Mouse (Mus musculus) thymus, postnatal 25 days (tissue): Measurements from ENCODE around the gene Cbx1.
"Not testable (repeated sequence)": the region's sequence is repeated elsewhere in the genome, so short reads cannot be mapped to it uniquely, and the experiment has no call there.

Experiments used
- DNase-seq: peaks from one replicate; pipeline ENCODE4 v3.0.0; 2022

The Cbx1 gene

GRCm38 (mm10) chr11:96775665-96776064, 13.3 kb upstream of the Cbx1 start:
- DNase-seq = no peak

DNA sequence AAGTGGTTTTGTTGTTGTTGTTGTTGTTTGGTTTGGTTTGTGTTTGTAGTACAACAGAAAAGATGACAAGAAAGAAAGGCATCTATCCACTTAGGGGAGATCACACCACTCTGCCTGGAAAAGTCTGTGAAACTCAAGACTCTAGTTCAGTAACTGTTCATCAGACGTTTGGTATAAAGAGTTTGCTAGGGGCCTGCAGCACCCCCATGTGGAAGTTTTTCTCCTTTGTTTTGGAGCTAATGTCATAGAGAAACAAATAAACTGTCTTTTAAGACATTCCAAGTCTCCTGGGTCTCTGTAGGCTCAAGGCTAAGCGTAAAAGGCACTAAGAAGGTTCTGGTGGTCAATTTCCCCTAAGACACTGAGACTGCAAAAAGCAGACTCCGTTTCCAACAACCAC, 12.9 kb upstream of the Cbx1 start:
- DNase-seq = no peak

DNA sequence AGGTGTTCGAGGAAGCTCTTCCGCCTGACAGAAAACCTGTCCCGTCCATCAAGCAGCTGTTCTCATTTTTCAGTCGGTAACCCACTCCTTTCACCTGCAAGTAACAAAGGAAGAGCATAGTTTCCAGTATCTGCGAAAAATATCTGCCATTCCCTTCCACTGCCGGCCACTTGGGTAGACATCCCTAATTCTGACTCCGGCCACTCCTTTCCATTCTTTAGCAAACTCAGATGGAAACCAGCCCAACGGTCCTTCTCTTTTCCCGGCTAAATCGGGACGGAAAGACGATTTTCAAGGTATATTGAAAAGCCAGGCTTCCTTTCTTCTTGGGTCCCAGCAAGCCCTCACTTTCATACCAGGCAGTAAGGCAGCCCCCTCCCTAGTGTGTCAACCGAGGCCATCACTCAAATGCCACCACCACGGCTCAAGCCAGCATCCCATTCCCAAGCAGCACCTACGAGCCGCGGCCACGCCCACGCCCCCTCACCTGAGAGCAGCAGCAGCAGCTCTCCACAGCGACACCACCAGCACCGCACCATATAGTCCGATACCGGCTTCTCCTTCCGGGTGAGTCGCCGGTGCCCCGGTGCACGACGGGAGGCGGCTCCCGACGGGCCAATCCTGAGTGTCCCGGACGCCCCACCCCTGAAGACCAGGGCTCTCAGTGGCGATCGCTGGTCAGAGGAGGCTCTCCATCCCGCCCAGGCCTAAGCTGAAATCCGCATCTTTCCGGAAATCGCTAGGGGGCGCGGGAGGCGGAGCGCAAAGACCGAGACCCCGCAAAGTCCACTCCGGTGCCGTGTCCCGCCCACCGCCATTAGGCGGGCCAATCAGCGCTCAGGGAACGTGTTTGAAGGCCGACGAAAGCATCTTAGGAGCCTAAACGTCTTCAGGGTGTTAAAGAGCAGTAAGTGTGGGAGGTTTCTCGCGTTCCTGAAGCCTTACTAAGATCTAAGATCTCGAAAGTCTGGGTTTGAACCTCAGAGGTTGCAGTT, 11.7 kb upstream of the Cbx1 start, which contains the start of gene Snx11:
Gene Snx11, minus strand, starts transcription at position 592 of the 995 bp plus-strand sequence.
- peak; percentile 98 for DNase-seq

- not testable (repeated sequence) for DNase-seq
Observed at GRCm38 (mm10) chr11:96778061-96778627, 10.8 kb upstream of the Cbx1 start.

DNA sequence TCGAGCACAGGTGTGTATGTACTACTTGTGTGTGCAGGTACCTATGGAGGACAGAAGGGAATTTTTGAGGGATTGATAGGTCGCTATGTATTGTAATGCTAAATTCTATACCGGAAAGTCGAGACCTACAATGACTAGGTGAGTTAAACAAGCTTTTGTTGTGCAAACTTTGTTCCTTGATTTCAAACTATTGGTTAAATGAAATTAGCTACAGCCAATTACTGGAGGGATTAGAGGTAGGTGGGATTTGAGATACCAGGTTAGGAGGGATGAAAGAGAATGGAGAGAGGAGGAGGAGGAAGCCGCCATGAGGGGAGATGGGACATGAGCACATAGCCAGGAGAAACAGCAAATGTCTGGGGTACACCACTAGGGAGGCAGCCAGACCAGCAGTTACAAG, 8.6 kb upstream of the Cbx1 start:
- no peak for DNase-seq

- no peak for DNase-seq
Observed at GRCm38 (mm10) chr11:96781425-96781824, 7.5 kb upstream of the Cbx1 start.

GRCm38 (mm10) chr11:96784847-96785246, 4.1 kb upstream of the Cbx1 start:
- DNase-seq = peak; percentile 79

DNA sequence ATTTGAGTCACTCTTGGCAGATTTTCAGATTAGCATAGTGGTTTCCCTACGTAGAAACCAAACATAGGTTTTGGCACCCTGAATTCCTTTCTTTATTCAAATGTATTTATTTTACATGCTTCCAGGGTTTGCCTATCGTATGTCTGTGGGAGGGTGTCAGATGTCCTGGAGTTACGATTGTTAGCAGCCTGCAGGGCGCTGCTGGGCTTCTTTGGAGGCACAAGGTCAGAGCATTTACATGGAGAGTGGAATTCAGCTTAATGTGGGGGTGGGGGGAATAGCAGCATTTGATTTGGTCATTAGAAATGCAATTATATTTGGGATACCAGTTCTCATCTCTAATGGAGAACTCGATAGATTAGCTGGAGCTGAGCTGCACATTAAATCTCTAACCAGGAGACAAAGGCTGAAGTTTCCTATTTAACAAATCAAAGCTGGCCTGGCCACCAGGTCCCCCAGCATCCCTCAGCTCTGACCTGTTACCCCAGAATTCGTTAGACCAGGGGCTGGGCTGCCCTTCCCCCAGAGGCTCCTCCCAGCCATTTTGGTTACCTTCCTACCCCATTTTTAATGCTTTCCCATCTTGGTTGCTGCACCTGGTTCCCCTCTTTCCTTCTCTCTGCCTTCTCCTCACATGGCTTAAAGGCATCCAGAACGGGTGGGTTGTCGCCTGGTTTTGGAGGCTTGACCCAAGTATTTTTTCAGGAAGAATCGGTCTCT, 2.0 kb upstream of the Cbx1 start:
- DNase-seq = no peak

DNA sequence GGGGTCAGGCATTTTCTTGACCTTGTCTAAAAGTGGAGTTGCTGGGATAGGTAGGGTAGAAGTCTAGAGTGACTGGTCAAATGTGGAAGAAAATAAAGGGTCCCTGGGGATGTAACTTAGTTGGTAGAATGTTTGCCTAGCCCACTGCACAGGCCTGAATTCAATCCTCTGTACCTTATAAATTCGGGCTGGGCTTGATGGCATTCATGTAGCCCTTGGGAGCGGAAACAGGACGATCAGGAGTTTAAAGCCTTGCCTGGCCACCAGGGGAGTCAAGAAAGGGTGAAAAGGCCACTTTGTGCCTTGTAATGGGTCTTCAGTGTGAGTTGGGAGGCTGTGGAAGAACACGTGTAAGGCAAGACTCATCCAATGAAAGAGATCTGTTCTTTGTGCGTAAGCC, 1.1 kb downstream of the Cbx1 start:
- no peak for DNase-seq

DNA sequence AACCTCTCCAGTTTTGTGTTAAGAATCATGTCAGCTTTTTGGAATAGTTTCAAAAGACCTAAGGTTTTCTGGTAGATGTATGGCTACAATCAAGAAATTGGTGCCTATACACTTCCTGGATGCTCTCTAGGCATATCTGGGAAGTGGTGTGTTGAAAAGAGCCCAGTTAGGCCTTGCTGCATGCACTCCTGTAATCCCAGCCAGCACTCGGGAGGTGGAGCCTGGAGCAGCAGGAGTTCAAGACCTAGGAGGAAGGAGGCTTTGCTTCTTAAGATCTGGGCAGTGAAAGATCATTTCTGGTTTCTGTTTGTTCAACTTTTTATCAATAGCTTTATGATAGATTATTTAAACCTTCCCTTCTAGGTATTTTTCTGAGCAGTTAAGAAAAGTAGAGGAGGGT, 1.8 kb downstream of the Cbx1 start:
- DNase-seq = no peak

DNA sequence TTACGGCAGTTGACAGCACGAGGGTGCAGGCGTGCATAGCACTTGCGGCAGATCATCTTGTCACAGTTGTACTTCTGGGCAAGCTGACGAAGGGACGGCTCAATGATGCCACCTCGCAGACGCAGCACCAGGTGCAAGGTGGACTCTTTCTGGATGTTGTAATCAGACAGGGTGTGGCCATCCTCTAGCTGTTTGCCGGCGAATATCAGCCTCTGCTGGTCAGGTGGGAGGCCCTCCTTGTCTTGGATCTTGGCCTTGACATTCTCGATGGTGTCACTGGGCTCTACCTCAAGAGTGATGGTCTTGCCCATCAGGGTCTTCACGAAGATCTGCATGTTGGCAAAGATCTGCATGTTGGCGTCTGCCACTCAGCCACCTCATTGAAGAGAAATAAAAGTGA, 6.6 kb downstream of the Cbx1 start:
- DNase-seq = no peak

DNA sequence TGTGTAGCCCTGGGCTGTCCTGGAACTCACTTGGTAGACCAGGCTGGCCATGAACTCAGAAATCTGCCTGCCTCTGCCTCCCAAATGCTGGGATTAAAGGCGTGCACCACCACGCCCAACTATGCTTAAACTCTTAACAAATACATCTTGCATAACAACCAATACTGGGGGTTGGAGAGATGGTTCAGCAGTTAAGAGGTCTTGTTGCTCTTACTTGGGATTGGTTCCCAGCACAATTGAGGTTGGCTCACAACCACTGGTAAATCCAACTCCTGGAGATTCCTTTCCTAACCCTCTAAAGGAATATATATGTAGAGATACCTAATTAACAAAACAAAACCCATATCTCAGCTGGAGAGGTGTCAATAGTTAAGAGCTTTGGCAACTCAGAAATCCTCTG, 7.2 kb downstream of the Cbx1 start:
- DNase-seq = no peak

DNA sequence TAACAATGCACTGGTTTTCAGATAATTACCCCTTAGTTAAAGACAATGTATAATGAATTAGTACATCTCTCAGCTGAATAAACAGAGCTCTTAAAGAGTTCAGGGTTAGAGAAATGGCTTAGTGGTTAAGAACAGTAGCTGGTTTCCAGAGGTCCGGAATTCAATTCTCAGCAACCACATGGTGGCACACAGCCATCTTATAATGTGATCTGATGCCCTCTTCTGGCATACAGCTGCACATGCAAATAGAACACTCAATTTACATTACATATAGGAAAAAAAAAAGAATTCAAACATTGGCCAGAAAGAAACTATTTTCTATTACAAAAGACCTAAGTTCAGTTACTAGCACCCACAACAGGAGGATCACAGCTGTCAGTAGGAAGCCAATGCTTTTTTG, 7.7 kb downstream of the Cbx1 start:
- DNase-seq = no peak

DNA sequence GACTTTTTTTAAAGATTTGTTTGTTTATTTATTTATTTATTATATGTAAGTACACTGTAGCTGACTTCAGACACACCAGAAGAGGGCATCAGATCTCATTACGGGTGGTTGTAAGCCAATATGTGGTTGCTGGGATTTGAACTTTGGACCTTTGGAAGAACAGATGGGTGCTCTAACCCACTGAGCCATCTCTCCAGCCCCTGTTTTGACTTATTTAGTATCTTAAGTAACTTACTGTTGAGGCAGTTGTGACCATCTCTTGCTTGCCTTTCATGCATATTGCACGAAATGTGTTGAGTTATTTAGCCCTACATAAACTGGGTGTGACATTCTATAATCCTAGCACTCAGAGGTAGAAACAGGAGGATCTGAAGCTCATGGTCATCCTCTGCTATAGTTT, 10.6 kb downstream of the Cbx1 start:
- no peak for DNase-seq

DNA sequence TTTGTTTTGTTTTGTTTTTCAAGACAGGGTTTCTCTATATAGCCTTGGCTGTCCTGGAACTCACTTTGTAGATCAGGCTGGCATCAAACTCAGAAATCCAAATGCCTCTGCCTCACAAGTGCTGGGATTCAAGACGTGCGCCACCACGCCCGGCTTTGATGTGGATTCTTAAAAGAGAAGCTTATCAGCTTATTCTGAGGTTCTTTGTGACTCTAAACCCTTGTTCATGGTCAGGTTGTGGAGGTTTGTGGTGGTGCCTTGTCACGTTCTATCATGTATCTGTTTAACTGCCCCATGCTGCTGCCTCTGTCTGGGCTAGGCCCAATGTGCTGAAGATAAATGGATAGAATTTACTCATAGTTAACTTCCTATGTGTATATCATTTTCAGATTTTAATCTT, 16.7 kb downstream of the Cbx1 start:
- no peak for DNase-seq

DNA sequence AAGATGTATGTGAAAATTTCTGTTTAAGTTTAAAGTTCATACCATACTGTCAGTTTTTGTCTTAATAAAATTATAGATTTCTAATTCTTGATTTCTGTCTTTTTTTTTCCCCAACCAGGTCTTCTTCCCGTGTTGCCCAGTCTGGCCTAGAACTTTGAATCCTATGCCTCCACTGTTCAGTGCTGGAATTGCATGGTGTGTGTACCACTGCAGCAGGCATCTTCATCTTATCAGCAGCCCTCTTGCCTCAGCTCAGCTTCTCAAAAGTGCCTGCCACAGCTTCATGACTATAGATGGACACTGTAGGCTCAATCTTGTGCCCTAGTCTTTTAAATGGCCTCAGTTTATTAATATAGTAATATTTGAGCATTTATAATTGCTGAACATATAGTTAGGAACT, 19.1 kb downstream of the Cbx1 start:
- DNase-seq = no peak

GRCm38 (mm10) chr11:96809562-96810235, 20.8 kb downstream of the Cbx1 start:
- no peak for DNase-seq

- not testable (repeated sequence) for DNase-seq
Observed at GRCm38 (mm10) chr11:96811188-96811587, 22.3 kb downstream of the Cbx1 start.

GRCm38 (mm10) chr11:96813455-96813854, 24.5 kb downstream of the Cbx1 start:
- no peak for DNase-seq

- no peak for DNase-seq
Observed at GRCm38 (mm10) chr11:96813920-96814319, 25.0 kb downstream of the Cbx1 start.

DNA sequence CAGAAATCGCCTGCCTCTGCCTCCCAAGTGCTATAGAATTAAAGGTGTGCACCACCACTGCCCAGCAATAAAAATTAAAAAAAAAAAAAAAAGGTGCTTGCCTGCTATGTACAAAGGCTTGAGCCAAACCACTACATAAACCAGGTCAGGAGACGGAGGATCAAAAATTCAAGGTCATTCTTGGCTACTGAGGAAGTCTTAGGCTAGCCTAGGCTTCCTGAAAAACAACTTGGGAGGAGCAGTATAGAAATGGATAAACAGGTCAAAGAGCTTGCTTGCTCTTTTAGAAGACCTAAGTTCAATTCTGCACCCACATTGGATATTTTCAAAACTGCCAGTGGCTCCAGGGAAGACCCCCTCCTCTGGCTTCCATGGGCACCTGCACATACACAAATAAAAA, 25.5 kb downstream of the Cbx1 start:
- no peak for DNase-seq

DNA sequence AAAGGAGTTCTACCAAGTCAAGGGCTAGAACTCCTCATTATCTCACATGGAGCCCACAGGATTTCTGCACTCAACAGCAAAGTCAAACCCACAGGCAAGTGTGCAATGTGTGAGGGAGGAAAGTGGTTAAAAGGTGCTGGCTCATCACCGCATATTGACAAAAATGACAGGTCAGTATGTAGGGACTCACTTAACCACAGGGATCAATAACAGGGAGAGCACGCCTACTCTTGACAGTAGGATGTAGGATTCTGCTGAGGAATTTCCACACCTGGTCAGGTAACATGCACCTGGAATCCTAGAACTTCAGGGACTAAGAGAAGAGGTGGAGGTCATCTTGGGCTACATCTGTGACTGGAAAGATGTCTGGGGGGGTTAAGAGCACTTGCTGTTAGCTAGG, 27.0 kb downstream of the Cbx1 start:
- no peak for DNase-seq

GRCm38 (mm10) chr11:96816494-96816893, 27.6 kb downstream of the Cbx1 start:
- DNase-seq = no peak
